Mouse (Mus musculus): ENCODE data around the gene Mon1a. TPM values are rescaled to one million over a fixed set of nuclear protein-coding genes. Genes with fewer than 3 reads are reported as not detected.

The Mon1a gene
- polyA plus RNA-seq, 1 experiment from 2014 or later, result 11.3 TPM

DNA sequence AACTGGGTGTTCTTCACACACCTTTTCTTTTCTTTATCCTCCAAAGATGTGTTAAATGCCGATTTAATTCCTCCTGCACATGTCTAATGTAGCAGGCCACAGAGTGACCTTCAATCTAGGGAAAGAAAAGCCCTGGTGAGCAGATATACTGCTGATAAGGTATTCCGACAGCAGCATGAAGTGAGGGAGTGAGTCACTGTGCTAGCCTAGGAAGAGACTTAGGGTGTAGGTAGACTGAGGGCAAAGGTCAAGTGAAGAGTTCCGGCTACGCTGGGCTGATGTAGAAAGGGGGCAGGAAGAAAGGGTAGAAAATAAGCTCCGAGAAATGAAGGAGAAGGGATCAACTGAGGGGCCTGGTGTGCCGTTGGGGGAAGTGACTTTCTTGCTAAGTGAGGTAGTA is 2.3 kb downstream of the Mon1a start:
- Histone ChIP-seq H3K4me2 (replicated peaks) (no peak overlapping the region), H3K36me3 (no peaks in the 10 kb centered on the region), H3K4me3 (no peak overlapping the region), H3K9ac (no peak overlapping the region), H3K4me1 (peaks cover 7% of the 10 kb centered on the region; the same call in 1 of the 2 replicates), H3K27me3 (no peaks in the 10 kb centered on the region), H3K9me3 (no peaks in the 10 kb centered on the region), H3K27ac (no peak overlapping the region)
- WGBS, result 88% methylated on average over 6 of the region's 6 CpGs
- no peak for ATAC-seq (ENCODE audit: insufficient number of reproducible peaks, insufficient read depth, low FRiP score, low TSS enrichment)

GRCm38 (mm10) chr9:107891023-107891422 is 3.1 kb downstream of the Mon1a start:
- no peak for ATAC-seq (ENCODE audit: insufficient number of reproducible peaks, insufficient read depth, low FRiP score, low TSS enrichment)

GRCm38 (mm10) chr9:107898563-107898962 is 10.6 kb downstream of the Mon1a start:
- Histone ChIP-seq H3K9me3 (no peaks in the 10 kb centered on the region), H3K4me3 (no peak overlapping the region), H3K27ac (no peak overlapping the region), H3K4me1 (peaks cover 6% of the 10 kb centered on the region; the same call in 1 of the 2 replicates), H3K9ac (no peak overlapping the region), H3K36me3 (peaks cover 16% of the 10 kb centered on the region), H3K27me3 (peaks cover 23% of the 10 kb centered on the region), H3K4me2 (replicated peaks) (no peak overlapping the region)
- 84% methylated on average over 10 of the region's 10 CpGs for WGBS
- ATAC-seq (ENCODE audit: insufficient number of reproducible peaks, insufficient read depth, low FRiP score, low TSS enrichment), result no peak

More at GRCm38 (mm10) chr9:107891023-107891422, 3.1 kb downstream of the Mon1a start:
- Histone ChIP-seq H3K4me3 (no peak overlapping the region), H3K9me3 (no peaks in the 10 kb centered on the region), H3K27me3 (no peaks in the 10 kb centered on the region), H3K4me1 (peaks cover 7% of the 10 kb centered on the region; the same call in 1 of the 2 replicates), H3K27ac (no peak overlapping the region), H3K9ac (no peak overlapping the region), H3K4me2 (replicated peaks) (no peak overlapping the region), H3K36me3 (no peaks in the 10 kb centered on the region)
- 100% methylated on average over 1 of the region's 1 CpGs for WGBS

GRCm38 (mm10) chr9:107899855-107900254 is 11.9 kb downstream of the Mon1a start:
- H3K27me3 ChIP-seq, result peaks cover 23% of the 10 kb centered on the region
- no peak overlapping the region for H3K4me2 ChIP-seq (replicated peaks)
- no peak for ATAC-seq (ENCODE audit: insufficient number of reproducible peaks, insufficient read depth, low FRiP score, low TSS enrichment)
- H3K9me3 ChIP-seq, result no peaks in the 10 kb centered on the region
- H3K4me3 ChIP-seq, result no peak overlapping the region
- H3K9ac ChIP-seq, result peak overlapping the region; percentile 8; the same call in 1 of the 2 replicates
- peaks cover 6% of the 10 kb centered on the region; the same call in 1 of the 2 replicates for H3K4me1 ChIP-seq
- WGBS, result 71% methylated on average over 12 of the region's 12 CpGs
- H3K36me3 ChIP-seq, result peaks cover 16% of the 10 kb centered on the region
- H3K27ac ChIP-seq, result no peak overlapping the region

- Histone ChIP-seq H3K4me1 (peaks cover 7% of the 10 kb centered on the region), H3K27ac (no peak overlapping the region), H3K9ac (peak overlapping the region; percentile 40), H3K4me3 (peak overlapping the region; percentile 28), H3K4me2 (replicated peaks) (peak overlapping the region; percentile 61), H3K9me3 (no peaks in the 10 kb centered on the region), H3K27me3 (peaks cover 23% of the 10 kb centered on the region), H3K36me3 (peaks cover 16% of the 10 kb centered on the region)
- 0 out of 2 replicates have a peak, but pooled peaks have one; percentile 30 for ATAC-seq (ENCODE audit: insufficient number of reproducible peaks, insufficient read depth, low FRiP score, low TSS enrichment)
- WGBS, result 6% methylated on average over 44 of the region's 44 CpGs
Observed at GRCm38 (mm10) chr9:107900840-107901626, 13.1 kb downstream of the Mon1a start.

GRCm38 (mm10) chr9:107901627-107901914 is 13.6 kb downstream of the Mon1a start:
- ATAC-seq (ENCODE audit: insufficient number of reproducible peaks, insufficient read depth, low FRiP score, low TSS enrichment), result no peak
- no peak overlapping the region for H3K27ac ChIP-seq
- H3K4me1 ChIP-seq, result peaks cover 12% of the 10 kb centered on the region
- H3K9me3 ChIP-seq, result no peaks in the 10 kb centered on the region
- 10% methylated on average over 17 of the region's 17 CpGs for WGBS
- H3K4me2 ChIP-seq (replicated peaks), result peak overlapping the region; percentile 61
- H3K27me3 ChIP-seq, result peaks cover 23% of the 10 kb centered on the region
- peaks cover 16% of the 10 kb centered on the region for H3K36me3 ChIP-seq
- H3K9ac ChIP-seq, result peak overlapping the region; percentile 40; the same call in 1 of the 2 replicates
- H3K4me3 ChIP-seq, result peak overlapping the region; percentile 28; the same call in 1 of the 2 replicates

- peaks cover 20% of the 10 kb centered on the region for H3K27me3 ChIP-seq
- H3K9ac ChIP-seq, result no peak overlapping the region
- H3K4me1 ChIP-seq, result peaks cover 37% of the 10 kb centered on the region
- no peak for ATAC-seq (ENCODE audit: insufficient number of reproducible peaks, insufficient read depth, low FRiP score, low TSS enrichment)
- no peak overlapping the region for H3K4me2 ChIP-seq (replicated peaks)
- no peaks in the 10 kb centered on the region for H3K9me3 ChIP-seq
- H3K4me3 ChIP-seq, result no peak overlapping the region
- H3K36me3 ChIP-seq, result peaks cover 16% of the 10 kb centered on the region
- no peak overlapping the region for H3K27ac ChIP-seq
- 6% methylated on average over 4 of the region's 4 CpGs for WGBS
Observed at GRCm38 (mm10) chr9:107904726-107905125, 16.8 kb downstream of the Mon1a start.

GRCm38 (mm10) chr9:107906252-107906966 is 18.5 kb downstream of the Mon1a start, which contains the start of gene Mst1r:
TSS of gene Mst1r (plus strand) at chr9:107906873.
- WGBS, result 16% methylated on average over 19 of the region's 19 CpGs
- peaks cover 31% of the 10 kb centered on the region for H3K4me1 ChIP-seq
- H3K27me3 ChIP-seq, result peaks cover 5% of the 10 kb centered on the region; the same call in 1 of the 2 replicates
- peak within 1 kb of the TSS; percentile 56 for H3K27ac ChIP-seq
- H3K4me3 ChIP-seq, result peak within 1 kb of the TSS; percentile 33
- peak within 1 kb of the TSS; percentile 69 for H3K4me2 ChIP-seq (replicated peaks)
- ATAC-seq (ENCODE audit: insufficient number of reproducible peaks, insufficient read depth, low FRiP score, low TSS enrichment), result peak; percentile 76
- peaks cover 11% of the 10 kb centered on the region; the same call in 1 of the 2 replicates for H3K36me3 ChIP-seq
- H3K9ac ChIP-seq, result peak within 1 kb of the TSS; percentile 22
- no peaks in the 10 kb centered on the region for H3K9me3 ChIP-seq

DNA sequence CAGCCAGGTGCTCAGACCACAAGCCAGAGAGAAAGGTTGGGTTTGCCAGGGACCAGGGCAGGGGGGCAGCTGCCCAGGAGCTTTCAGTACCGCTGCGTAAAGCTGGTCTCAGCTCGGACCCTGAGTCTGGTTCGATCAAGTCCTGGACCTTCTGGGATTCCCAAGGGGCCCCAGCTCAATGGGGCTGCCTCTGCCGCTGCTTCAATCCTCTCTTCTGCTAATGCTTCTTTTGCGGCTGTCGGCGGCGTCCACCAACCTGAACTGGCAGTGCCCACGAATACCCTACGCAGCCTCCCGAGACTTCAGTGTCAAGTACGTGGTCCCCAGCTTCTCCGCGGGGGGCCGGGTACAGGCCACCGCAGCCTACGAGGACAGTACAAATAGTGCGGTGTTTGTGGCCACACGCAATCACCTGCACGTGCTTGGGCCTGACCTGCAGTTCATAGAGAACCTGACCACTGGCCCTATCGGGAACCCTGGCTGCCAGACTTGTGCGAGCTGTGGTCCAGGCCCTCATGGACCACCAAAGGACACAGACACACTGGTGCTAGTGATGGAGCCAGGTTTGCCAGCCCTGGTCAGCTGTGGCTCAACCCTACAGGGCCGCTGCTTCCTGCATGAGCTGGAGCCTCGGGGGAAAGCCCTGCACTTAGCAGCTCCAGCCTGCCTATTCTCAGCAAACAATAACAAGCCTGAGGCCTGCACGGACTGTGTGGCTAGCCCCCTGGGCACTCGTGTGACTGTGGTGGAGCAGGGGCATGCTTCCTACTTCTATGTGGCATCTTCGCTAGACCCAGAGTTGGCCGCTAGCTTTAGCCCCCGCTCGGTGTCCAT is 19.2 kb downstream of the Mon1a start:
- no peaks in the 10 kb centered on the region for H3K27me3 ChIP-seq
- H3K9ac ChIP-seq, result peak overlapping the region; percentile 22
- WGBS, result 50% methylated on average over 31 of the region's 31 CpGs
- H3K4me2 ChIP-seq (replicated peaks), result peak overlapping the region; percentile 69
- H3K4me1 ChIP-seq, result peaks cover 31% of the 10 kb centered on the region
- peak overlapping the region; percentile 33 for H3K4me3 ChIP-seq
- no peak; the same call in 1 of the 2 replicates for ATAC-seq (ENCODE audit: insufficient number of reproducible peaks, insufficient read depth, low FRiP score, low TSS enrichment)
- H3K27ac ChIP-seq, result peak overlapping the region; percentile 56
- no peaks in the 10 kb centered on the region for H3K9me3 ChIP-seq
- peaks cover 8% of the 10 kb centered on the region; the same call in 1 of the 2 replicates for H3K36me3 ChIP-seq

- H3K36me3 ChIP-seq, result peaks cover 2% of the 10 kb centered on the region; the same call in 1 of the 2 replicates
- WGBS, result 81% methylated on average over 14 of the region's 14 CpGs
- peaks cover 31% of the 10 kb centered on the region for H3K4me1 ChIP-seq
- no peak overlapping the region for H3K9ac ChIP-seq
- H3K27ac ChIP-seq, result no peak overlapping the region
- H3K27me3 ChIP-seq, result no peaks in the 10 kb centered on the region
- no peak overlapping the region for H3K4me3 ChIP-seq
- H3K9me3 ChIP-seq, result no peaks in the 10 kb centered on the region
- H3K4me2 ChIP-seq (replicated peaks), result peak overlapping the region; percentile 31
- no peak for ATAC-seq (ENCODE audit: insufficient number of reproducible peaks, insufficient read depth, low FRiP score, low TSS enrichment)
Observed at GRCm38 (mm10) chr9:107907801-107908120, 19.8 kb downstream of the Mon1a start.

- no peaks in the 10 kb centered on the region for H3K9me3 ChIP-seq
- peak overlapping the region; percentile 31 for H3K4me2 ChIP-seq (replicated peaks)
- no peak overlapping the region for H3K9ac ChIP-seq
- H3K27ac ChIP-seq, result no peak overlapping the region
- ATAC-seq (ENCODE audit: insufficient number of reproducible peaks, insufficient read depth, low FRiP score, low TSS enrichment), result no peak
- H3K4me3 ChIP-seq, result no peak overlapping the region
- H3K27me3 ChIP-seq, result no peaks in the 10 kb centered on the region
- no peaks in the 10 kb centered on the region for H3K36me3 ChIP-seq
- 40% methylated on average over 18 of the region's 18 CpGs for WGBS
- peaks cover 31% of the 10 kb centered on the region for H3K4me1 ChIP-seq
Observed at GRCm38 (mm10) chr9:107908410-107909158, 20.6 kb downstream of the Mon1a start.
